ENCODE assay signal across 8 mouse cellular contexts in the genomic region with DNA sequence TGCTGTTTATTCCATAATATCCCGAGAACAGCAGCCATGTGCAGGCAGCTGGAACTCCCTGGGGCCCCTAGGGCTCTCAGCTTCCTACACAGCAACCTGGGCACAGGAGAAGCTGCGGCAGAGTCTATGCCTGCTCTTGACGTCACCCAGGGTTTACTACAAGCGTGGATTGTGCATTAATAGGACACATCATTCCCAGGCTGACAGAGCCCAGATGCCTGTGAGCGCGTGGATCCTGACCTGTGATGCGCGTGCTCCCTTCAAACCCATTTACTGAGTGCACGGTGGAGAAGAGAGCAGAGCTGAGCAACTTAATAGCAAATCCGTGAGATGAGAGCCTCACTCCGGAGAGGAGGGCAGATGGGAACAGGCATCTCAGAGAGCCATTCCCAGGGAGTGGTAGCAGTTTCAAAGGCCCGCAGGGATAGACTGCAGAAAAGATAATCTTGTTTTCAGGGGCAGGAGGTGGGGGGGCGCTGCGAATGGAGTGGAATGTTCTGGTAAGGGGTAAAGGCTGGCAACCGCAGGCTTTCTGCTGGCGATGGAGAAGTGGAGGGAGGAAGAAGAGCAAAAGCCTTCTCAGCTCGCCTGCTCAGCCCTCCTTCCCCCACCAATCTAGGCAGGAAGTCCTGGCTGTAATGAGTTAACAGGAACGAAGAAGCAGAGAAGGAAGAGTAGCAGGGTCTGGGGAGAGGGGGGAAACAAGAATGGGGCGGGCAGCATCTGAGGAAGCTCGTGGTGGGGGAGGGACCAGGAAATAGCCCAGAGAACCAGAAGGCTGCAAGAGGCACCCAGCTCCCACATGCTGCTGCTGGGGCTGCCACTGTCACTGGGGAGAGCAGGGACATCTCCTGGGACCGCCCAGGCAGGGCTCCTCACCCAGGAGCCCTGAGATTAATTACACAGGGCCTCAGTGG. TPM values are rescaled to one million over a fixed set of nuclear protein-coding genes. Genes with fewer than 3 reads are reported as not detected.
A peak's percentile ranks its signal among the peaks of the same experiment; 100 is the strongest.
DNase-seq lines count a peak whose midpoint lies in the region; ATAC-seq and TF ChIP-seq lines count a peak whose summit lies in the region.

No protein-coding gene starts in this region.

- no peaks in the 10 kb centered on the region for H3K27me3 ChIP-seq in kidney, embryonic 15.5 days
- H3K27me3 ChIP-seq in lung, postnatal 0 days (replicated peaks; ENCODE audit: insufficient read depth, low read length) = no peaks in the 10 kb centered on the region

- TF ChIP-seq CTCF in lung, postnatal 0 days (IDR thresholded peaks at IDR 0.05) = no peak

- peak overlapping the region; percentile 90 for H3K27ac ChIP-seq in kidney, embryonic 15.5 days
- H3K27ac ChIP-seq in lung, postnatal 0 days (ENCODE audit: low read length) = peak overlapping the region; percentile 58

- TF ChIP-seq EP300 in lung, postnatal 0 days (IDR thresholded peaks at IDR 0.05) = no peak

- peak overlapping the region; percentile 81 for H3K4me2 ChIP-seq in kidney, embryonic 15.5 days
- peak overlapping the region; percentile 11 for H3K4me2 ChIP-seq in lung, postnatal 0 days (replicated peaks; ENCODE audit: low read depth, low read length)

- DNase-seq in cerebellum, adult 9-10 months = peak; percentile 65
- DNase-seq in brain, adult 2 months (ENCODE audit: low read depth, low spot score) = peak; percentile 84
- peak; percentile 56 to 77 for DNase-seq in heart, adult 9 months (ENCODE audit: low spot score in 2 of 2)
- DNase-seq in lung, postnatal 0 days (ENCODE audit: low spot score) = peak; percentile 74
- DNase-seq in right cerebral cortex, adult 2 months (ENCODE audit: low spot score in 2 of 2) = peak; percentile 63 to 65

- no peaks in the 10 kb centered on the region for H3K36me3 ChIP-seq in kidney, embryonic 15.5 days
- no peaks in the 10 kb centered on the region for H3K36me3 ChIP-seq in lung, postnatal 0 days (ENCODE audit: insufficient read depth, low read length)

- H3K9ac ChIP-seq in kidney, embryonic 15.5 days = peak overlapping the region; percentile 26
- H3K9ac ChIP-seq in lung, postnatal 0 days (replicated peaks; ENCODE audit: low read depth) = peak overlapping the region; percentile 34; the same call in 1 of the 2 replicates

- WGBS in kidney, embryonic 15.5 days = 18% methylated on average over 21 of the region's 21 CpGs
- 27% methylated on average over 20 of the region's 21 CpGs for WGBS in lung, postnatal 0 days

- H3K9me3 ChIP-seq in kidney, embryonic 15.5 days (replicated peaks) = no peaks in the 10 kb centered on the region
- H3K9me3 ChIP-seq in lung, postnatal 0 days (ENCODE audit: low read length) = no peaks in the 10 kb centered on the region

- peaks cover 75% of the 10 kb centered on the region for H3K4me1 ChIP-seq in kidney, embryonic 15.5 days
- peaks cover 54% of the 10 kb centered on the region for H3K4me1 ChIP-seq in lung, postnatal 0 days (ENCODE audit: insufficient read depth, low read depth, low read length)

- peak overlapping the region; percentile 23 for H3K4me3 ChIP-seq in kidney, embryonic 15.5 days (replicated peaks)
- no peak overlapping the region for H3K4me3 ChIP-seq in lung, postnatal 0 days (ENCODE audit: low read depth, low read length)

- no peak for ATAC-seq in cerebellum, adult (ENCODE audit: insufficient number of reproducible peaks, low FRiP score, low TSS enrichment)
- ATAC-seq in kidney, embryonic 15.5 days (replicated peaks; ENCODE audit: low FRiP score) = no peak
- no peak for ATAC-seq in lung, postnatal 0 days
- no peak for ATAC-seq in erythroblast, adult 5-6 weeks (replicated peaks; ENCODE audit: low FRiP score, poor library complexity, severe bottlenecking)

RNA-seq across cellular contexts. Expression of a gene that starts 4.0 kb away (rescaled TPM):
- polyA plus RNA-seq in kidney, embryonic 15.5 days (2015; fragmentation: Nextera tagmentation; extraction: Ambion mirVana) = 15.7 and 17.9 TPM in 2 replicates
- 13.9 and 14.0 TPM in 2 replicates for polyA plus RNA-seq in lung, postnatal 0 days (2015; fragmentation: Nextera tagmentation; extraction: Ambion mirVana)
- 63.4 and 93.2 TPM in 2 replicates for total RNA-seq in erythroblast, adult 5-6 weeks (2015; ENCODE audit: low replicate concordance)
- 40.1 and 60.1 TPM in 2 replicates for total RNA-seq in erythroblast, adult 5-6 weeks (2017; ENCODE audit: low replicate concordance)

RNA-seq across cellular contexts. Expression of a gene that starts 19.1 kb away (rescaled TPM):
- 8.3 and 8.5 TPM in 2 replicates for polyA plus RNA-seq in kidney, embryonic 15.5 days (2015; fragmentation: Nextera tagmentation; extraction: Ambion mirVana)
- polyA plus RNA-seq in lung, postnatal 0 days (2015; fragmentation: Nextera tagmentation; extraction: Ambion mirVana) = 2.0 and 2.6 TPM in 2 replicates
- 0.63 TPM in 1 of 2 replicates, not detected in the other for total RNA-seq in erythroblast, adult 5-6 weeks (2015; ENCODE audit: low replicate concordance)
- total RNA-seq in erythroblast, adult 5-6 weeks (2017; ENCODE audit: low replicate concordance) = 0.84 TPM in 1 of 2 replicates, not detected in the other

RNA-seq across cellular contexts. Expression of a gene that starts 33.0 kb away (rescaled TPM):
- 15.1 and 15.9 TPM in 2 replicates for polyA plus RNA-seq in kidney, embryonic 15.5 days (2015; fragmentation: Nextera tagmentation; extraction: Ambion mirVana)
- polyA plus RNA-seq in lung, postnatal 0 days (2015; fragmentation: Nextera tagmentation; extraction: Ambion mirVana) = 22.7 and 24.4 TPM in 2 replicates
- total RNA-seq in erythroblast, adult 5-6 weeks (2015; ENCODE audit: low replicate concordance) = 0.42 and 3.8 TPM in 2 replicates
- total RNA-seq in erythroblast, adult 5-6 weeks (2017; ENCODE audit: low replicate concordance) = 3.0 and 3.2 TPM in 2 replicates
